Mouse (Mus musculus) kidney, embryonic 15.5 days (tissue): ENCODE data around the gene Aadac. TPM values are rescaled to one million over a fixed set of nuclear protein-coding genes. Genes with fewer than 3 reads are reported as not detected.

ENCODE experiments used
- ATAC-seq: fragments of 200-750 bp; cut with Nextera tagmentation; replicated peaks from 2 replicates; pipeline ENCODE4 v1.8.0; 2017; ENCODE audit warnings: moderate TSS enrichment; ENCODE audit not compliant: low FRiP score
- H3K27ac ChIP-seq: fragments of 300-500 bp; sonication (generic); 2 replicates; pipeline ENCODE4 v1.5.1; 2015; ENCODE audit warnings: mild to moderate bottlenecking, inconsistent platforms
- H3K27me3 ChIP-seq: fragments of 300-500 bp; sonication (generic); 2 replicates; pipeline ENCODE4 v1.6.1; 2015; ENCODE audit warnings: inconsistent platforms
- H3K36me3 ChIP-seq: fragments of 300-500 bp; sonication (generic); 2 replicates; pipeline ENCODE4 v1.6.1; 2015; ENCODE audit warnings: inconsistent platforms
- H3K4me1 ChIP-seq: fragments of 300-500 bp; sonication (generic); 2 replicates; pipeline ENCODE4 v1.6.1; 2015; ENCODE audit warnings: inconsistent platforms
- H3K4me2 ChIP-seq: fragments of 300-500 bp; sonication (generic); 2 replicates; pipeline ENCODE4 v1.6.1; 2015; ENCODE audit warnings: moderate library complexity, mild to moderate bottlenecking, inconsistent platforms
- H3K4me3 ChIP-seq: fragments of 300-500 bp; sonication (generic); replicated peaks from 2 replicates; pipeline ENCODE4 v1.5.1; 2015; ENCODE audit warnings: mild to moderate bottlenecking, inconsistent platforms
- H3K9ac ChIP-seq: fragments of 300-500 bp; sonication (generic); 2 replicates; pipeline ENCODE4 v1.6.1; 2015; ENCODE audit warnings: mild to moderate bottlenecking, inconsistent platforms
- H3K9me3 ChIP-seq: fragments of 300-500 bp; sonication (generic); replicated peaks from 2 replicates; pipeline ENCODE4 v1.6.1; 2016; ENCODE audit warnings: inconsistent platforms
- WGBS: fragments of 180-500 bp; shearing (Covaris S2); methylation state at CpG from one replicate; pipeline ENCODE4 v1.1.7; 2015; ENCODE audit warnings: mixed read lengths; 5-methylcytosine and 5-hydroxymethylcytosine counted together
- polyA plus RNA-seq: library from polyadenylated mRNA; unstranded; fragments of >200 nt; fragmentation: Nextera tagmentation; extraction: Ambion mirVana; gene quantifications from 2 replicates; pipeline ENCODE4 v1.2.1, GENCODE M21; 2015

Aadac gene
- 22.1 and 28.3 TPM in 2 replicates for polyA plus RNA-seq

- no peak within 1 kb of the TSS for H3K9ac ChIP-seq
- H3K4me3 ChIP-seq, result no peak within 1 kb of the TSS
- WGBS, result 79% methylated on average over 1 of the region's 1 CpGs
- H3K9me3 ChIP-seq, result no peaks in the 10 kb centered on the region
- H3K4me2 ChIP-seq, result no peak within 1 kb of the TSS
- H3K4me1 ChIP-seq, result no peaks in the 10 kb centered on the region
- no peak for ATAC-seq
- H3K36me3 ChIP-seq, result no peaks in the 10 kb centered on the region
- H3K27me3 ChIP-seq, result no peaks in the 10 kb centered on the region
- no peak within 1 kb of the TSS for H3K27ac ChIP-seq
These were observed at the start of gene Aadac for GRCm38 (mm10) chr3:60025417-60025816. Aadac (plus strand) TSS chr3:60025717.

- Histone ChIP-seq H3K4me2 (no peak overlapping the region), H3K36me3 (no peaks in the 10 kb centered on the region), H3K9me3 (no peaks in the 10 kb centered on the region), H3K27ac (no peak overlapping the region), H3K4me1 (no peaks in the 10 kb centered on the region), H3K9ac (no peak overlapping the region), H3K27me3 (no peaks in the 10 kb centered on the region), H3K4me3 (no peak overlapping the region)
- ATAC-seq, result no peak
These were observed 21.9 kb upstream of the Aadac start for GRCm38 (mm10) chr3:60003622-60004021.

GRCm38 (mm10) chr3:60006443-60006842 is 19.1 kb upstream of the Aadac start, which contains the start of gene Aadacl2:
Aadacl2 (plus strand) TSS chr3:60006743.
- Histone ChIP-seq H3K9me3 (no peaks in the 10 kb centered on the region), H3K27me3 (no peaks in the 10 kb centered on the region), H3K4me1 (no peaks in the 10 kb centered on the region), H3K36me3 (no peaks in the 10 kb centered on the region), H3K4me3 (no peak within 1 kb of the TSS), H3K4me2 (no peak within 1 kb of the TSS), H3K27ac (no peak within 1 kb of the TSS), H3K9ac (no peak within 1 kb of the TSS)
- WGBS, result 74% methylated on average over 1 of the region's 1 CpGs
- ATAC-seq, result no peak

- Histone ChIP-seq H3K4me3 (no peak overlapping the region), H3K4me1 (no peaks in the 10 kb centered on the region), H3K9ac (no peak overlapping the region), H3K36me3 (no peaks in the 10 kb centered on the region), H3K27me3 (no peaks in the 10 kb centered on the region), H3K9me3 (no peaks in the 10 kb centered on the region), H3K4me2 (no peak overlapping the region), H3K27ac (no peak overlapping the region)
- ATAC-seq, result no peak
- 83% methylated on average over 4 of the region's 4 CpGs for WGBS
These were observed 6.0 kb downstream of the Aadac start for GRCm38 (mm10) chr3:60031511-60031910.

GRCm38 (mm10) chr3:60046221-60046913 is 20.9 kb downstream of the Aadac start:
- Histone ChIP-seq H3K27me3 (no peaks in the 10 kb centered on the region), H3K4me1 (0 out of 2 replicates have a peak, but pooled peaks cover 3% of the 10 kb centered on the region), H3K9ac (no peak overlapping the region), H3K36me3 (no peaks in the 10 kb centered on the region), H3K4me2 (no peak overlapping the region), H3K4me3 (no peak overlapping the region), H3K9me3 (no peaks in the 10 kb centered on the region), H3K27ac (no peak overlapping the region)
- ATAC-seq, result peak; percentile 70; the same call in 1 of the 2 replicates
- WGBS, result 63% methylated on average over 3 of the region's 3 CpGs

- no peak overlapping the region for H3K4me3 ChIP-seq
- no peak overlapping the region for H3K27ac ChIP-seq
- no peaks in the 10 kb centered on the region for H3K36me3 ChIP-seq
- 65% methylated on average over 3 of the region's 3 CpGs for whole genome bisulfite sequencing
- no peaks in the 10 kb centered on the region for H3K27me3 ChIP-seq
- no peaks in the 10 kb centered on the region for H3K4me1 ChIP-seq
- no peak overlapping the region for H3K4me2 ChIP-seq
- no peak for ATAC-seq
- no peak overlapping the region for H3K9ac ChIP-seq
- H3K9me3 ChIP-seq, result no peaks in the 10 kb centered on the region
These were observed 27.9 kb downstream of the Aadac start for GRCm38 (mm10) chr3:60053231-60053927.

- H3K27ac ChIP-seq, result no peak overlapping the region
- no peak for ATAC-seq
- no peaks in the 10 kb centered on the region for H3K4me1 ChIP-seq
- H3K4me3 ChIP-seq, result no peak overlapping the region
- no peaks in the 10 kb centered on the region for H3K27me3 ChIP-seq
- no peak overlapping the region for H3K4me2 ChIP-seq
- H3K9me3 ChIP-seq, result no peaks in the 10 kb centered on the region
- WGBS, result 78% methylated on average over 2 of the region's 2 CpGs
- no peaks in the 10 kb centered on the region for H3K36me3 ChIP-seq
- H3K9ac ChIP-seq, result no peak overlapping the region
These were observed 28.4 kb downstream of the Aadac start for GRCm38 (mm10) chr3:60053931-60054330.

- 29% methylated on average over 3 of the region's 3 CpGs for WGBS
- Histone ChIP-seq H3K4me3 (no peak overlapping the region), H3K9me3 (no peaks in the 10 kb centered on the region), H3K27ac (no peak overlapping the region), H3K9ac (no peak overlapping the region), H3K36me3 (no peaks in the 10 kb centered on the region), H3K4me2 (no peak overlapping the region), H3K4me1 (no peaks in the 10 kb centered on the region), H3K27me3 (no peaks in the 10 kb centered on the region)
- ATAC-seq, result no peak
These were observed 30.9 kb downstream of the Aadac start for GRCm38 (mm10) chr3:60056451-60056850.

- no peak overlapping the region for H3K4me2 ChIP-seq
- WGBS, result 88% methylated on average over 2 of the region's 2 CpGs
- H3K4me3 ChIP-seq, result no peak overlapping the region
- H3K9me3 ChIP-seq, result no peaks in the 10 kb centered on the region
- no peaks in the 10 kb centered on the region for H3K36me3 ChIP-seq
- no peak for ATAC-seq
- H3K9ac ChIP-seq, result no peak overlapping the region
- no peaks in the 10 kb centered on the region for H3K27me3 ChIP-seq
- no peaks in the 10 kb centered on the region for H3K4me1 ChIP-seq
- no peak overlapping the region for H3K27ac ChIP-seq
These were observed 31.7 kb downstream of the Aadac start for GRCm38 (mm10) chr3:60057070-60057808.

- H3K4me2 ChIP-seq, result no peak overlapping the region
- ATAC-seq, result no peak
- no peak overlapping the region for H3K9ac ChIP-seq
- no peak overlapping the region for H3K4me3 ChIP-seq
- no peak overlapping the region for H3K27ac ChIP-seq
- H3K27me3 ChIP-seq, result no peaks in the 10 kb centered on the region
- no peaks in the 10 kb centered on the region for H3K36me3 ChIP-seq
- H3K9me3 ChIP-seq, result no peaks in the 10 kb centered on the region
- H3K4me1 ChIP-seq, result no peaks in the 10 kb centered on the region
- 54% methylated on average over 1 of the region's 1 CpGs for WGBS
These were observed 32.2 kb downstream of the Aadac start for GRCm38 (mm10) chr3:60057809-60058082.

- H3K27me3 ChIP-seq, result no peaks in the 10 kb centered on the region
- H3K4me3 ChIP-seq, result no peak overlapping the region
- H3K4me2 ChIP-seq, result no peak overlapping the region
- H3K36me3 ChIP-seq, result no peaks in the 10 kb centered on the region
- no peak overlapping the region for H3K9ac ChIP-seq
- peak overlapping the region; percentile 60 for H3K27ac ChIP-seq
- peak; percentile 77 for ATAC-seq
- no peaks in the 10 kb centered on the region for H3K9me3 ChIP-seq
- H3K4me1 ChIP-seq, result peaks cover 6% of the 10 kb centered on the region; the same call in 1 of the 2 replicates
- 69% methylated on average over 1 of the region's 1 CpGs for WGBS
These were observed 53.4 kb downstream of the Aadac start for GRCm38 (mm10) chr3:60078883-60079415.

GRCm38 (mm10) chr3:60080572-60080971 is 55.1 kb downstream of the Aadac start:
- Histone ChIP-seq H3K4me2 (no peak overlapping the region), H3K36me3 (no peaks in the 10 kb centered on the region), H3K27ac (0 out of 2 replicates have a peak overlapping the region, but pooled peaks have one; percentile 18), H3K4me3 (no peak overlapping the region), H3K9ac (no peak overlapping the region), H3K4me1 (peaks cover 6% of the 10 kb centered on the region; the same call in 1 of the 2 replicates), H3K9me3 (no peaks in the 10 kb centered on the region), H3K27me3 (no peaks in the 10 kb centered on the region)
- no peak; the same call in 1 of the 2 replicates for ATAC-seq
- WGBS, result 50% methylated on average over 4 of the region's 4 CpGs
